Mouse (Mus musculus) C2C12 (cell line): ENCODE results near the gene Cops9.

Source experiments
- CTCF ChIP-seq: IDR thresholded peaks from one replicate; pipeline ENCODE4 v1.5.1; 2011; ENCODE audit not compliant: control insufficient read depth, insufficient read depth, insufficient read length
- MAX ChIP-seq: IDR thresholded peaks from one replicate; pipeline ENCODE4 v1.6.1; 2011; ENCODE audit warnings: mild to moderate bottlenecking, control low read depth
- MYOD1 ChIP-seq: IDR thresholded peaks from one replicate; pipeline ENCODE4 v1.6.1; 2011; ENCODE audit warnings: low read depth; ENCODE audit not compliant: control insufficient read depth, insufficient read length

DNA sequence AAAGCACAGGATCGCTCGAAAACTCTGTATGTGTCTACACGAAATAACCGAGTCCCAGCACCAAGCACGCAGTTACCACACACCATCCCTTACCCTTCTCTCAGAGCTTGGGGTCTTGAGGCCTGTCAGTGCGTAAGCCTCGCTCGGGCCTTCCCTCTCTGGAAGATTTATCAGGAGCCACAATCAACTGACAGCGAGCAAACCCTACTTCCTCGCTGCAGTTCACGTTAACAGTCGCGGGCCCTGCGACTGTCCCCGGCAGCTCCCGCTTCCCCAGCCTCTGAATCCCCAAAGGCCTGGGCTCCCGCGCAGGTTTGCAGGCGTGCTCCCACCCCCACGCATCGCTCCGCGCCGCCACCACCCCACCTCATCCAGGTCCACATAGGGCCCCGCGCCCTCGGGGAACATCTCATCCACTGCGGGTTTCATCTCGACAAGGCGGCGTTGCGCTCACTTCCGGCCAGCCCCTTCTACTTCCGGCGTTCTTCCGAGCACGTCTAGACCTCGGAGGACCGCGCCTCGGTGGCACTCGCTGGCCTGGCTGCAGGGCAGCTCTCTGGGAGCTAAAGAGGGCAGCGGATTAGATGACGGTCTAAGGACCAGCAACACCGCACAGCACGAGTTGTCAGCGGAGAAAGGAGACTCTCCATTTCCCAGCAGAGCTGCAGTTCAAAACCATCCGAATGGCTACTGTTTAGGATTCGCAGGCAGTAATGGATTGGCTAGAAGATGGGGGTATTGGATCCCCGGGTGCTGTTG, at the start of gene Cops9:
- no peak for TF ChIP-seq MYOD1
- no peak for TF ChIP-seq MAX
- no peak for TF ChIP-seq CTCF
